Mouse (Mus musculus): ENCODE data around the gene Ntrk2. TPM values are rescaled to one million over a fixed set of nuclear protein-coding genes. Genes with fewer than 3 reads are reported as not detected.

Gene Ntrk2
- total and polyA plus RNA-seq, 3 experiments: under 0.01 TPM; not detected in 2

GRCm38 (mm10) chr13:59015360-59015759 lies 209.0 kb downstream of the Ntrk2 start:
- no peaks in the 10 kb centered on the region for H3K27me3 ChIP-seq (ENCODE audit: control insufficient read depth in 1 of 2, insufficient read depth in 2 of 2, low read length in 2 of 2)
- DNase-seq (ENCODE audit: low read depth, low spot score): no peak
- TF ChIP-seq GABPA (IDR thresholded peaks at IDR 0.05; ENCODE audit: low read depth, low read length): no peak
- TF ChIP-seq RAD21 (IDR thresholded peaks at IDR 0.05; ENCODE audit: low read depth, low read length): no peak
- no peak for TF ChIP-seq SIN3A (IDR thresholded peaks at IDR 0.05; ENCODE audit: low read length)
- no peak for TF ChIP-seq USF2 (IDR thresholded peaks at IDR 0.05; ENCODE audit: borderline replicate concordance in 1 of 2, insufficient read depth in 1 of 2, low read depth in 1 of 2, low read length in 2 of 2)
- TF ChIP-seq ETS1 (IDR thresholded peaks at IDR 0.05; ENCODE audit: low read depth, low read length): no peak
- TF ChIP-seq MYB (IDR thresholded peaks at IDR 0.05; ENCODE audit: low read depth, low read length): no peak
- no peak for TF ChIP-seq MAX (IDR thresholded peaks at IDR 0.05; ENCODE audit: low read length)
- TF ChIP-seq TAL1 (IDR thresholded peaks at IDR 0.05; ENCODE audit: low read length): no peak
- no peak for TF ChIP-seq MAZ (IDR thresholded peaks at IDR 0.05; ENCODE audit: low read depth, low read length)
- TF ChIP-seq POLR2A (IDR thresholded peaks at IDR 0.05; ENCODE audit: control insufficient read depth in 1 of 2, insufficient read depth in 1 of 2, low read depth in 1 of 2, low read length in 2 of 2, poor library complexity in 1 of 2): no peak
- TF ChIP-seq MYC (IDR thresholded peaks at IDR 0.05; ENCODE audit: low read depth, low read length): no peak
- no peak for TF ChIP-seq CHD1 (IDR thresholded peaks at IDR 0.05; ENCODE audit: low read depth, low read length)
- no peak for TF ChIP-seq ZMIZ1 (IDR thresholded peaks at IDR 0.05; ENCODE audit: low read depth, low read length)
- TF ChIP-seq E2F4 (IDR thresholded peaks at IDR 0.05; ENCODE audit: borderline replicate concordance, low read depth, low read length): no peak
- TF ChIP-seq MXI1 (IDR thresholded peaks at IDR 0.05; ENCODE audit: low read depth, low read length): no peak
- no peak for TF ChIP-seq EP300 (IDR thresholded peaks at IDR 0.05; ENCODE audit: low read depth in 1 of 2, low read length in 2 of 2)
- TF ChIP-seq HCFC1 (IDR thresholded peaks at IDR 0.05; ENCODE audit: low read depth, low read length): no peak
- no peak for TF ChIP-seq RCOR1 (IDR thresholded peaks at IDR 0.05; ENCODE audit: low read depth, low read length)
- no peaks in the 10 kb centered on the region for H3K36me3 ChIP-seq (ENCODE audit: control insufficient read depth in 1 of 2, insufficient read depth in 2 of 2, low read length in 2 of 2)
- no peak overlapping the region for H3K9ac ChIP-seq (ENCODE audit: control insufficient read depth, low read depth, low read length, poor library complexity, severe bottlenecking)
- no peaks in the 10 kb centered on the region for H3K9me3 ChIP-seq (replicated peaks; ENCODE audit: insufficient read depth, low read length)
- H3K27ac ChIP-seq (ENCODE audit: control insufficient read depth, low read depth, low read length): no peak overlapping the region
- no peaks in the 10 kb centered on the region for H3K4me1 ChIP-seq (ENCODE audit: control insufficient read depth in 1 of 2, insufficient read depth in 2 of 2, low read length in 2 of 2)
- H3K4me3 ChIP-seq (ENCODE audit: control insufficient read depth in 1 of 2, insufficient read depth in 1 of 2, low read depth in 2 of 2, low read length in 2 of 2): no peak overlapping the region
- H3K79me2 ChIP-seq (ENCODE audit: control insufficient read depth, insufficient read depth, low read length, poor library complexity): no peaks in the 10 kb centered on the region

GRCm38 (mm10) chr13:59017121-59017520 lies 210.8 kb downstream of the Ntrk2 start:
- no peak for TF ChIP-seq GATA1 (IDR thresholded peaks at IDR 0.05; ENCODE audit: low read depth, low read length)
- TF ChIP-seq CTCF (IDR thresholded peaks at IDR 0.05 in 2 of 3, conservative IDR thresholded peaks at IDR 0.05 in 1 of 3; ENCODE audit: control insufficient read depth in 1 of 3, insufficient read depth in 1 of 3, low read depth in 2 of 3, low read length in 3 of 3, poor library complexity in 1 of 3, severe bottlenecking in 1 of 3): no peak
- TF ChIP-seq POLR2AphosphoS2 (IDR thresholded peaks at IDR 0.05; ENCODE audit: low read length): no peak
- no peak for TF ChIP-seq MYB (IDR thresholded peaks at IDR 0.05; ENCODE audit: low read depth, low read length)
- TF ChIP-seq SMC3 (IDR thresholded peaks at IDR 0.05; ENCODE audit: low read depth, low read length): no peak
- no peak for TF ChIP-seq ZNF384 (IDR thresholded peaks at IDR 0.05; ENCODE audit: low read depth, low read length)
- Histone ChIP-seq H3K79me2 (ENCODE audit: control insufficient read depth, insufficient read depth, low read length, poor library complexity) (no peaks in the 10 kb centered on the region), H3K4me3 (ENCODE audit: control insufficient read depth in 1 of 2, insufficient read depth in 1 of 2, low read depth in 2 of 2, low read length in 2 of 2) (no peak overlapping the region), H3K9ac (ENCODE audit: control insufficient read depth, low read depth, low read length, poor library complexity, severe bottlenecking) (no peak overlapping the region), H3K36me3 (ENCODE audit: control insufficient read depth in 1 of 2, insufficient read depth in 2 of 2, low read length in 2 of 2) (no peaks in the 10 kb centered on the region), H3K27me3 (ENCODE audit: control insufficient read depth in 1 of 2, insufficient read depth in 2 of 2, low read length in 2 of 2) (no peaks in the 10 kb centered on the region), H3K4me1 (ENCODE audit: control insufficient read depth in 1 of 2, insufficient read depth in 2 of 2, low read length in 2 of 2) (no peaks in the 10 kb centered on the region), H3K27ac (ENCODE audit: control insufficient read depth, low read depth, low read length) (no peak overlapping the region), H3K9me3 (replicated peaks; ENCODE audit: insufficient read depth, low read length) (no peaks in the 10 kb centered on the region)
- DNase-seq (ENCODE audit: low read depth, low spot score): no peak
